Comparison of ENCODE assay signal across 15 mouse cellular contexts in the genomic region with DNA sequence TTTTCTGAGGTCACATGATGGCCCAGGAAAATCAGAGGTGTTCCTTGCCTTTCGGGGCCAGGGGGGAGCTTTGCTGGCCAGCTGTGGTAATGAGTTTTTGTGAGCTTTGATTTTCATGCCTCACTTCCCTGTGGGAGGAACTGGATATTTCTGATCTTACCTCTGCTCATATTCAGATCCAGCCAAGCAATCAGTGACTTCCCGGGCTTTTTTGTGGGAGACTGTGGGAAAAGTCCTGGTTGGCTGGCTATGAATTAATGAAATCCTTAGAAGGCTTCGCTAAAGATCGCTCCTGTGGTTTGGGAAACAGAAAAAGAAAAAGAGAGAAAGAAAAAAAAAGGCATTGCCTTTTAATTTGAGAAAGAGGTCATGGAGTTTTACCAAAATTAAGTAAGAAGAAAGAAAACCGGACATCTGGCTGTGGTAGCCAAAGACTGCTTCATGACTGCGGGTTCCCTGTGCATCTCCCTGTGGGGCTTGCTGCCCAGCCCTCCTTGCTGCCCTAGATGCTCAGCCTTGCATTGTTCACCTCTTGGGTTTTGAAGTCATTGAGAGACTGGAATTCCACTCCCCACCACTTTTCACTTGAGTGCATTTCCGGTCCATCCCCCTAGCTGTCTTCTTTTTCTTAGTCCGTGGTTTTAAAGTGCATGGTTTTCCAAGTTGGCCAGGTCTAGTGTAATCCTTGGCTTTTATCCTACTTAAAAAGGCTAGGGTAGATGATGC. TPM values are rescaled to one million over a fixed set of nuclear protein-coding genes. Genes with fewer than 3 reads are reported as not detected.
DNase-seq lines count a peak whose midpoint lies in the region; ATAC-seq and TF ChIP-seq lines count a peak whose summit lies in the region.
"Had no signal": no experiment of that assay in that cellular context is flagged by ENCODE, and none has a peak within 500 bp of the region (broad histone marks: within the 10 kb centered on the region; RNA-seq: fewer than 3 reads in every experiment).

No protein-coding gene starts in this region.

- H3K36me3 ChIP-seq in kidney, embryonic 16.5 days (ENCODE audit: insufficient read depth, low read length): no peaks in the 10 kb centered on the region
- no peaks in the 10 kb centered on the region for H3K36me3 ChIP-seq in limb, embryonic 11.5 days (ENCODE audit: control insufficient read depth, insufficient read depth, low read length)
- H3K36me3 ChIP-seq: embryonic facial prominence, embryonic 15.5 days had no signal

- peaks cover 92% of the 10 kb centered on the region for H3K4me1 ChIP-seq in kidney, embryonic 16.5 days (ENCODE audit: insufficient read depth, low read length)
- H3K4me1 ChIP-seq in limb, embryonic 11.5 days (ENCODE audit: control insufficient read depth, insufficient read depth, low read length): peaks cover 79% of the 10 kb centered on the region

- CTCF ChIA-PET in Patski (lab: Charles Lee): interaction anchor here (1.4 kb wide), 1 partner anchor 20 kb away, joined by 3 read pairs; no protein-coding TSS in a partner anchor

- DNase-seq in kidney, postnatal 25 days: no peak
- DNase-seq in ES-CJ7 (ENCODE audit: low read depth, low spot score) (peak; percentile 62), Patski (ENCODE audit: low read depth, low spot score) (no peak)
- DNase-seq in limb, embryonic 11.5 days (ENCODE audit: low spot score): peak; percentile 26
- DNase-seq in heart, adult 9 months (ENCODE audit: low spot score in 2 of 2): no peak
- DNase-seq in testis, postnatal 10 days (ENCODE audit: low spot score): no peak
- DNase-seq: adrenal gland, postnatal 36 days; cerebellum, postnatal 10 days; kidney, adult 9 months; lung, postnatal 4 days; thymus, adult 18-20 months had no signal

- H3K27ac ChIP-seq in kidney, embryonic 16.5 days (ENCODE audit: low read length): peak overlapping the region; percentile 80
- H3K27ac ChIP-seq in limb, embryonic 11.5 days (replicated peaks; ENCODE audit: low read depth, low read length): peak overlapping the region; percentile 17; the same call in 1 of the 2 replicates
- H3K27ac ChIP-seq: embryonic facial prominence, embryonic 15.5 days had no signal

- no peak overlapping the region for H3K9ac ChIP-seq in kidney, embryonic 16.5 days (replicated peaks; ENCODE audit: low read length)
- H3K9ac ChIP-seq in limb, embryonic 11.5 days (ENCODE audit: low read length): no peak overlapping the region
- H3K9ac ChIP-seq: embryonic facial prominence, embryonic 15.5 days had no signal

- H3K9me3 ChIP-seq in kidney, embryonic 16.5 days (ENCODE audit: low read length): no peaks in the 10 kb centered on the region
- H3K9me3 ChIP-seq in limb, embryonic 11.5 days (ENCODE audit: control insufficient read depth, low read length): no peaks in the 10 kb centered on the region
- H3K9me3 ChIP-seq: embryonic facial prominence, embryonic 15.5 days had no signal

- WGBS in kidney, embryonic 16.5 days: 32% methylated on average over 8 of the region's 8 CpGs
- WGBS in limb, embryonic 11.5 days: 53% methylated on average over 8 of the region's 8 CpGs

- POLR2A ChIA-PET in Patski (lab: Charles Lee): interaction anchor here (0.6 kb wide), 1 partner anchor 10 kb away, joined by 3 read pairs; no protein-coding TSS in a partner anchor

- no peak for TF ChIP-seq CTCF in Patski (IDR thresholded peaks at IDR 0.05)

- in situ Hi-C loops in Patski (cut with MboI; ENCODE audit: low pct_unique_long_range_greater_than_20kb): no loop called here

- no peak overlapping the region for H3K4me3 ChIP-seq in kidney, embryonic 16.5 days (ENCODE audit: low read length)
- no peak overlapping the region for H3K4me3 ChIP-seq in limb, embryonic 11.5 days (ENCODE audit: low read depth, low read length)
- H3K4me3 ChIP-seq: embryonic facial prominence, embryonic 15.5 days had no signal

- no peaks in the 10 kb centered on the region for H3K27me3 ChIP-seq in kidney, embryonic 16.5 days (ENCODE audit: insufficient read depth, low read length)
- H3K27me3 ChIP-seq in Patski: no peaks in the 10 kb centered on the region
- H3K27me3 ChIP-seq in limb, embryonic 11.5 days (ENCODE audit: control insufficient read depth, insufficient read depth, low read length): no peaks in the 10 kb centered on the region
- H3K27me3 ChIP-seq: embryonic facial prominence, embryonic 15.5 days had no signal

- ATAC-seq in kidney, embryonic 16.5 days (ENCODE audit: low FRiP score, low TSS enrichment): no peak; the same call in 1 of the 2 replicates
- peak; percentile 63 for ATAC-seq in Patski
- ATAC-seq in limb, embryonic 11.5 days (ENCODE audit: insufficient number of reproducible peaks, low FRiP score, low TSS enrichment, low read depth): no peak
- ATAC-seq: hindbrain, embryonic 16.5 days had no signal

- no peak overlapping the region; the same call in 1 of the 2 replicates for H3K4me2 ChIP-seq in kidney, embryonic 16.5 days (replicated peaks; ENCODE audit: low read depth, low read length)
- no peak overlapping the region for H3K4me2 ChIP-seq in limb, embryonic 11.5 days (ENCODE audit: low read depth, severe bottlenecking)
- H3K4me2 ChIP-seq: embryonic facial prominence, embryonic 15.5 days had no signal

RNA-seq across cellular contexts. Expression of a gene that starts 9.7 kb away (rescaled TPM):
- 5.4 and 6.3 TPM in 2 replicates for polyA plus RNA-seq in kidney, embryonic 16.5 days (2015; fragmentation: Nextera tagmentation; extraction: Ambion mirVana)
- polyA plus RNA-seq in Patski (2021): 6.8 TPM
- polyA plus RNA-seq in limb, embryonic 11.5 days (2014; fragmentation: Nextera tagmentation; extraction: Ambion mirVana): 11.3 and 12.3 TPM in 2 replicates

RNA-seq across cellular contexts. Expression of a gene that starts 54.2 kb away (rescaled TPM):
- polyA plus RNA-seq in kidney, embryonic 16.5 days (2015; fragmentation: Nextera tagmentation; extraction: Ambion mirVana): 0.65 and 0.90 TPM in 2 replicates
- not detected for polyA plus RNA-seq in Patski (2021)
- 0.25 and 0.52 TPM in 2 replicates for polyA plus RNA-seq in limb, embryonic 11.5 days (2014; fragmentation: Nextera tagmentation; extraction: Ambion mirVana)
- polyA plus RNA-seq: frontal cortex, adult 2 months had no signal

Comparison
In these comparisons a context has a peak if more than half of its experiments do, and no peak if none do; other contexts are left out.
1. DNase-seq: peak in ES-CJ7 (single experiment) and limb, embryonic 11.5 days (single experiment); none in kidney, postnatal 25 days (0 of 2), Patski (single experiment), heart, adult 9 months (0 of 2) and testis, postnatal 10 days (single experiment).